Mouse (Mus musculus) embryonic fibroblast, embryonic 13.5 days (primary cell): ENCODE results near the gene Hadh.

Source experiments
- CTCF ChIP-seq: IDR thresholded peaks from 2 replicates; pipeline ENCODE4 v1.5.1; 2011; ENCODE audit warnings: mild to moderate bottlenecking, control low read depth, low read length, moderate library complexity, borderline replicate concordance; ENCODE audit not compliant: insufficient read depth
- POLR2A ChIP-seq: IDR thresholded peaks from 2 replicates; pipeline ENCODE4 v1.6.1; 2011; ENCODE audit warnings: low read depth, mild to moderate bottlenecking, control low read depth, low read length, moderate library complexity

GRCm38 (mm10) chr3:131307811-131308210 is 35.9 kb upstream of the Hadh start:
- TF ChIP-seq POLR2A (no peak), CTCF (no peak)
